Mouse (Mus musculus): ENCODE results near the gene Arhgef6. TPM values are rescaled to one million over a fixed set of nuclear protein-coding genes. Genes with fewer than 3 reads are reported as not detected.
A peak's percentile ranks its signal among the peaks of the same experiment; 100 is the strongest.

The Arhgef6 gene
- 10.7 and 18.9 TPM in 2 replicates for polyA plus RNA-seq (2016; fragmentation: Nextera tagmentation; extraction: Ambion mirVana)

- Histone ChIP-seq H3K27me3 (ENCODE audit: insufficient read depth, poor library complexity, severe bottlenecking) (no peaks in the 10 kb centered on the region), H3K9me3 (no peaks in the 10 kb centered on the region), H3K27ac (no peak within 1 kb of the TSS), H3K4me1 (no peaks in the 10 kb centered on the region), H3K36me3 (no peaks in the 10 kb centered on the region), H3K4me3 (no peak within 1 kb of the TSS)
- 56% methylated on average over 18 of the region's 18 CpGs for WGBS
- no peak for DNase-seq (ENCODE audit: low spot score)
Observed at GRCm38 (mm10) chrX:57338371-57339211, at the start of gene Arhgef6. Gene Arhgef6, minus strand, starts transcription at chrX:57338729.

- Histone ChIP-seq H3K27ac (no peak overlapping the region), H3K4me1 (no peaks in the 10 kb centered on the region), H3K4me3 (no peak overlapping the region), H3K9me3 (no peaks in the 10 kb centered on the region), H3K27me3 (ENCODE audit: insufficient read depth, poor library complexity, severe bottlenecking) (no peaks in the 10 kb centered on the region), H3K36me3 (peaks cover 63% of the 10 kb centered on the region)
- WGBS, result 80% methylated on average over 5 of the region's 5 CpGs
- DNase-seq (ENCODE audit: low spot score), result no peak
Observed at GRCm38 (mm10) chrX:57380915-57381314, 42.4 kb upstream of the Arhgef6 start.

DNA sequence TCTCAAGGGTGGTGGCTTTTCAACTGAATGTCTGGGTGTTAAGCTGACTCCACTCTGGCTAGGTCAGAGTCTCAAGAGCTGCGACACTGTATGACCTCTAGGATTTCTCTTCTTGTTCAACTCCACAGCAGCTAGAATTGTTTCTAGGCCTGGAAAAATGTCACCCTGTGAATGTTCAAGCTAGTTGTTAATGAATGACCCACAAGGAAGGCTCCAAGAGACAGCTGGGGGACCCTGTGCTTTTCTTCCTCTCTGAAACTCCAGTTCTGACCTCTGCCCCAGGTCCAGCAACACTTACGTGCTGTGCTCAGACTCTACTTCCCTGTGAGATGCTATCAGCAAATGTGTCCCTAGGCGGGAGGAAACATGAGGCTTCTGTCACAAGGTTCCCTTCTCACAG is 40.0 kb upstream of the Arhgef6 start:
- peaks cover 49% of the 10 kb centered on the region for H3K36me3 ChIP-seq

GRCm38 (mm10) chrX:57377096-57377495 is 38.6 kb upstream of the Arhgef6 start:
- Histone ChIP-seq H3K27me3 (ENCODE audit: insufficient read depth, poor library complexity, severe bottlenecking) (no peaks in the 10 kb centered on the region), H3K36me3 (peaks cover 42% of the 10 kb centered on the region; the same call in 1 of the 2 replicates), H3K27ac (no peak overlapping the region), H3K9me3 (no peaks in the 10 kb centered on the region), H3K4me3 (no peak overlapping the region), H3K4me1 (no peaks in the 10 kb centered on the region)
- no peak for DNase-seq (ENCODE audit: low spot score)
- 73% methylated on average over 3 of the region's 3 CpGs for WGBS

More for the DNA sequence above, 40.0 kb upstream of the Arhgef6 start:
- Histone ChIP-seq H3K4me3 (no peak overlapping the region), H3K4me1 (no peaks in the 10 kb centered on the region), H3K27me3 (ENCODE audit: insufficient read depth, poor library complexity, severe bottlenecking) (no peaks in the 10 kb centered on the region), H3K9me3 (no peaks in the 10 kb centered on the region), H3K27ac (no peak overlapping the region)
- no peak for DNase-seq (ENCODE audit: low spot score)
- WGBS, result 72% methylated on average over 3 of the region's 3 CpGs

- no peak overlapping the region; the same call in 1 of the 2 replicates for H3K27ac ChIP-seq
- DNase-seq (ENCODE audit: low spot score), result no peak
- WGBS, result 80% methylated on average over 2 of the region's 2 CpGs
- H3K27me3 ChIP-seq (ENCODE audit: insufficient read depth, poor library complexity, severe bottlenecking), result no peaks in the 10 kb centered on the region
- H3K9me3 ChIP-seq, result no peaks in the 10 kb centered on the region
- no peak overlapping the region for H3K4me3 ChIP-seq
- peaks cover 21% of the 10 kb centered on the region; the same call in 1 of the 2 replicates for H3K36me3 ChIP-seq
- H3K4me1 ChIP-seq, result no peaks in the 10 kb centered on the region
Observed at GRCm38 (mm10) chrX:57374029-57374428, 35.5 kb upstream of the Arhgef6 start.

DNA sequence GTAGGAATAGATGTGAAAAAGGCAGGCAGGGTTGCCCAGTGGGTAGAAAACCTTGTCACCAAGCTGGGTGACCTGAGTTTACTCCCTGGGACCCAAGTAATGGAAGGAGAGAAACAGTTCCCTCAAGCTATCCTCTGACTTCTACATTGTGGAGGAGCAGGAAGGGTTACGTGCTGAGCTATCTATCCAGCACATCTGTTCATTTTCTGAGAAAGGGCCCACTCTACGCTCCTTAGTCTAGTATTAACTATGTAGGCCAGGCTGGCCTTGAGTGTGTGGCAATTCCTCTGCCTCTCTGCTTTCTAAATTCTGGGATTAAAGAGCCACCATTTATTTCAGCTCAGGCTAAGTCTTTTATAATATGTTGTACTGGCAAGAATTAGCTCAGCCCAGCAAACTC is 35.0 kb upstream of the Arhgef6 start:
- peaks cover 16% of the 10 kb centered on the region; the same call in 1 of the 2 replicates for H3K36me3 ChIP-seq
- 87% methylated on average over 2 of the region's 2 CpGs for WGBS
- H3K27me3 ChIP-seq (ENCODE audit: insufficient read depth, poor library complexity, severe bottlenecking), result no peaks in the 10 kb centered on the region
- H3K9me3 ChIP-seq, result no peaks in the 10 kb centered on the region
- H3K4me1 ChIP-seq, result no peaks in the 10 kb centered on the region
- DNase-seq (ENCODE audit: low spot score), result peak; percentile 75
- H3K4me3 ChIP-seq, result no peak overlapping the region
- no peak overlapping the region; the same call in 1 of the 2 replicates for H3K27ac ChIP-seq

- H3K36me3 ChIP-seq, result peaks cover 12% of the 10 kb centered on the region; the same call in 1 of the 2 replicates
- H3K27ac ChIP-seq, result no peak overlapping the region
- DNase-seq (ENCODE audit: low spot score), result no peak
- no peaks in the 10 kb centered on the region for H3K4me1 ChIP-seq
- H3K27me3 ChIP-seq (ENCODE audit: insufficient read depth, poor library complexity, severe bottlenecking), result no peaks in the 10 kb centered on the region
- 77% methylated on average over 4 of the region's 4 CpGs for WGBS
- H3K9me3 ChIP-seq, result no peaks in the 10 kb centered on the region
- no peak overlapping the region for H3K4me3 ChIP-seq
Observed at GRCm38 (mm10) chrX:57372965-57373364, 34.4 kb upstream of the Arhgef6 start.

- H3K4me3 ChIP-seq, result no peak overlapping the region
- peak; percentile 76 for DNase-seq (ENCODE audit: low spot score)
- H3K9me3 ChIP-seq, result no peaks in the 10 kb centered on the region
- no peaks in the 10 kb centered on the region for H3K27me3 ChIP-seq (ENCODE audit: insufficient read depth, poor library complexity, severe bottlenecking)
- no peaks in the 10 kb centered on the region for H3K4me1 ChIP-seq
- WGBS, result 69% methylated on average over 2 of the region's 2 CpGs
- H3K27ac ChIP-seq, result no peak overlapping the region
- H3K36me3 ChIP-seq, result no peaks in the 10 kb centered on the region
Observed at GRCm38 (mm10) chrX:57364891-57365569, 26.5 kb upstream of the Arhgef6 start.

- no peaks in the 10 kb centered on the region for H3K4me1 ChIP-seq
- no peak for DNase-seq (ENCODE audit: low spot score)
- H3K27ac ChIP-seq, result no peak overlapping the region
- no peaks in the 10 kb centered on the region for H3K36me3 ChIP-seq
- 68% methylated on average over 1 of the region's 1 CpGs for WGBS
- no peaks in the 10 kb centered on the region for H3K9me3 ChIP-seq
- H3K27me3 ChIP-seq (ENCODE audit: insufficient read depth, poor library complexity, severe bottlenecking), result no peaks in the 10 kb centered on the region
- no peak overlapping the region for H3K4me3 ChIP-seq
Observed at GRCm38 (mm10) chrX:57359316-57359715, 20.8 kb upstream of the Arhgef6 start.

DNA sequence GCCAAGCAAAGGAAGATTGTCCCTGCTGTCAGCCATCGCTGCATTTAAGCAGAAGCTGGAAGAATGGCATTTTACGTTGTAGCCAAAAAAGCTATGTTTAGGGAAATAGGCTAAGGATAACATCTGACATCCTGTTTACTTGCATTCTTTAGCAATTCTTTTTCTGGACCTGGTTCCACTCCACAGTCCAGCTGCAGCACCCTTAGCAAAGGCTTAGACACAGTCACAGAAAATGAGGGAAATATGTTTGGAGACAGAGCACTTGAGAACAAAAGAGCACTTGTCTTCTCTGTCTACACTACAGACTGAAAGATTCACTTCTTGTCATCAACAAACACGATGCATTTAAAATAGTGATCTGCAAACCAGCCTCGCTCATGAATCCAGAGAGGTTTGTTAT is 691 bp upstream of the Arhgef6 start:
- Histone ChIP-seq H3K4me1 (no peaks in the 10 kb centered on the region), H3K27ac (no peak overlapping the region), H3K36me3 (no peaks in the 10 kb centered on the region), H3K27me3 (ENCODE audit: insufficient read depth, poor library complexity, severe bottlenecking) (no peaks in the 10 kb centered on the region), H3K9me3 (no peaks in the 10 kb centered on the region), H3K4me3 (no peak overlapping the region)
- no peak for DNase-seq (ENCODE audit: low spot score)
- WGBS, result 50% methylated on average over 4 of the region's 4 CpGs

GRCm38 (mm10) chrX:57337582-57337981 is 947 bp downstream of the Arhgef6 start:
- no peak for DNase-seq (ENCODE audit: low spot score)
- Histone ChIP-seq H3K27me3 (ENCODE audit: insufficient read depth, poor library complexity, severe bottlenecking) (no peaks in the 10 kb centered on the region), H3K9me3 (no peaks in the 10 kb centered on the region), H3K27ac (no peak overlapping the region), H3K4me1 (no peaks in the 10 kb centered on the region), H3K4me3 (no peak overlapping the region), H3K36me3 (no peaks in the 10 kb centered on the region)

GRCm38 (mm10) chrX:57336958-57337357 is 1.6 kb downstream of the Arhgef6 start:
- 75% methylated on average over 9 of the region's 9 CpGs for WGBS
- DNase-seq (ENCODE audit: low spot score), result no peak
- Histone ChIP-seq H3K4me3 (no peak overlapping the region), H3K9me3 (no peaks in the 10 kb centered on the region), H3K27me3 (ENCODE audit: insufficient read depth, poor library complexity, severe bottlenecking) (no peaks in the 10 kb centered on the region), H3K27ac (no peak overlapping the region), H3K36me3 (no peaks in the 10 kb centered on the region), H3K4me1 (no peaks in the 10 kb centered on the region)

DNA sequence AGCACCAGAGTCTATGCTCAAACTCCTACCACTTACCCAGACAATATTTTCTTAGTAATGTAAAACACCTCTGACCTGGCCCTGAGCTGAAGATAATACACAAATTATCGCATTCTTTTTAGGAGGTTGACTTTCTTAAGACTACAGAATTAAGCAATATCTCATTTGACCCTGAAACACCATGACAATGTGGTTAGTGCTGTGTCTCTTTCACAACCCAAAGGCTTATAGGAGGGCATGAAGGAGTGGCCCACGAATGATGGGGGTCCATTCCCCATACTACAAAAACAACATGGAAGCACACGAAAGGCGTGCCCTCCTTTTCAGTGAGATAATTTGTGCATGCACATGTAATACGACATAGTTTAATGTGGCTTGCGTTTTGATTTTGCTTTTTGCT is 3.2 kb downstream of the Arhgef6 start:
- DNase-seq (ENCODE audit: low spot score), result no peak
- Histone ChIP-seq H3K4me3 (no peak overlapping the region), H3K27me3 (ENCODE audit: insufficient read depth, poor library complexity, severe bottlenecking) (no peaks in the 10 kb centered on the region), H3K36me3 (no peaks in the 10 kb centered on the region), H3K9me3 (no peaks in the 10 kb centered on the region), H3K4me1 (no peaks in the 10 kb centered on the region), H3K27ac (no peak overlapping the region)
- WGBS, result 82% methylated on average over 6 of the region's 6 CpGs
